Mouse (Mus musculus): ENCODE data around the gene Batf3.

- TF ChIP-seq CTCF (conservative IDR thresholded peaks at IDR 0.05; ENCODE audit: low read length) (no peak), NANOG (IDR thresholded peaks at IDR 0.05; ENCODE audit: borderline replicate concordance, low read length) (no peak), POU5F1 (IDR thresholded peaks at IDR 0.05; ENCODE audit: borderline replicate concordance, low read length) (no peak)
These were observed 9.7 kb upstream of the Batf3 start for GRCm38 (mm10) chr1:191087955-191088354.

All from E14TG2a.4 (cell line).